Mouse (Mus musculus): ENCODE data around the gene Golph3.
"Not testable (repeated sequence)": the region's sequence is repeated elsewhere in the genome, so short reads cannot be mapped to it uniquely, and the experiment has no call there.

Gene Golph3

DNA sequence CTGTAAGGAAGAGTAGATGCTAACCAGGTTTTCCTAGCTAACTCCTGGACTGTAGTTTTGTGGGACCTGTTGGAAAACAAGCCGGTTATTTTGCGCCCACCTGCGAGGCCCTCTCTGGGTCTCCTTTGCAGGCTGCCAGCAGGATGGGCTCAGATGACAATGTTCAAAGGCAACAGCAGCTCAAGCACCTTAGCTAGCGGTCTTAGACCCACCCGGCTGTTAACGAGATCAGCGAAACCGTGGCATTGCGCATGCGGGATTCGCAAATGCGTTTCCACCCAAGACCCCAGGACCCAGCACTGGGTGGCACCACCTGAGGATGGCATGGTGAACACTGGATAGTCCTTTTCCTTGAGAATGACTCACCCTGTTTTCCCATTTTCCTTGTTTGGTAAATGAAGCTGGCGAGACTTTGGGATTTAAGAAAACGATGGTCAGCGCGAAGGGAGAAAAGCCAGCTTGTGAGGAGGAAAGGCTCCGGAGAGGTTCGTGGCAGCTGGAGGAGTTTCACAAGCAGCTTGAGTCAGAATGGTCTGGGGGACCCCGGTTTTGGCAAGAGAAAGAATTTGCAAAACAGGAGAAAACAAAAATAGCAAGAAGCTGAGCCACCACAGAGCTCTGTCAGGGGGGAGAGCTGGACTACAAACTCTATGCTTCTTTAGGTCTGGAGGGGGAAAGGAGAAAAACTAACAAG is 39.4 kb downstream of the Golph3 start:
- DNase-seq, result no peak

GRCm38 (mm10) chr15:12362001-12362700 is 40.9 kb downstream of the Golph3 start:
- DNase-seq, result no peak

GRCm38 (mm10) chr15:12362701-12363040 is 41.4 kb downstream of the Golph3 start:
- DNase-seq, result no peak

DNA sequence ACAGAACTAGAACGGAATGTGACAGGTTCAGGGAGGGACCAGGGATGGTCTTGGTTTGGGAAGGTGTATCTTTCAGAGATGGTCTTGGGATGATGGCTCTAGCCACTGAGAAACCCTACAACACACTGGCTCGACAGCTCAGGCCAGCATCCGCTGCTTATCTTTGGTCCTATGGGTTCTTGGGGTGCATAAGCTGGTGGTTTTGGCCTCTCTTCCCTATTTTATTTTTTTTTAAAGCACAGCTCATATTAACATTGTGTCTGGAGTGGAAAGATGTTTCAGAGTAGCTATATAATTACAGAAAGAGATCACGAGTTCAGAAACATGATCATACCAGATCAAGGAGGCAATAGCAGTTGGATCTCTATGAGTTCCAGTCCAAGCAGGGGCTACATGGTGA is 42.8 kb downstream of the Golph3 start:
- no peak for DNase-seq

GRCm38 (mm10) chr15:12365416-12366071 is 44.3 kb downstream of the Golph3 start:
- no peak for DNase-seq

DNA sequence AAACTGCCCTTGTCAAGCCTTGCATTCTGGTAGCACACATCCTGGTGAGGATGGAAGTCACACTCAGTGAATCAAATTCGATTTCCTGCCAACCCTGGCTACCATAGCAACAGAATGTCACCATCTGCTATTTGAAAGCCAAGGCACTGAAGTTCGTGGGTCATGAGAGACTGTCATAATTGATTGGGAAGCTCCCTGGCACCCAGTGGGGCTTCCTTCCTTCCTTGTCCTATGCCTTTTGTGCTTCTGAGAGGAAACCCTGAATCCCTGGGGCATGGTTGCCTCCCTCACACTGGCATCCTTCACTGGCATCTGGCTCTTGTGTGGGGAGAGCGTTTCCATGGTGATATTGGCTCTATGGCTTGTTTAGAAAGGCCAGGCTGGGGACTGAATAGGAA is 44.8 kb downstream of the Golph3 start:
- no peak for DNase-seq

GRCm38 (mm10) chr15:12366580-12367305 is 45.5 kb downstream of the Golph3 start:
- DNase-seq, result not testable (repeated sequence)

- peak in 1 of 2 experiments; percentile 25 for DNase-seq
These were observed 46.2 kb downstream of the Golph3 start for GRCm38 (mm10) chr15:12367306-12368080.

DNA sequence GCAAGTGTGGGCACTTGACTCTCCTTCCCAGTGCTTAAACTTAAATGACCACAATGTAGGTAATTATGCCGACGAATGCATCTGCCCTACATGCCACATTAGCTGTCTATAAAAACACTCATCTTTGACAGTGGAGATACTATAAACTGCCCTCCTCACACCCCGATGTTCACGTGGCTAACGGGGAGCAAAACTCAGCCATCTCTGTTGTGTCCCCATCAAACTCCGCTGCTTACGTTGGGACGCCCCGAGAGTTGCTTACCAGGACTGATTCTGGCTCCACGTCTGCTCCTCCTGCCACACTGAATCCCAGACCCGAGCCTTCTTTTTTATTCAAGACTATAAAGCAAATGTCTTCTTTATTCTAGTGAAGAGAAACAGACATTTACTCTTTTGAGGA is 47.1 kb downstream of the Golph3 start:
- no peak for DNase-seq

- no peak for DNase-seq
These were observed 47.6 kb downstream of the Golph3 start for GRCm38 (mm10) chr15:12368850-12369249.

- no peak for DNase-seq
These were observed 48.8 kb downstream of the Golph3 start for GRCm38 (mm10) chr15:12370096-12370495.

DNA sequence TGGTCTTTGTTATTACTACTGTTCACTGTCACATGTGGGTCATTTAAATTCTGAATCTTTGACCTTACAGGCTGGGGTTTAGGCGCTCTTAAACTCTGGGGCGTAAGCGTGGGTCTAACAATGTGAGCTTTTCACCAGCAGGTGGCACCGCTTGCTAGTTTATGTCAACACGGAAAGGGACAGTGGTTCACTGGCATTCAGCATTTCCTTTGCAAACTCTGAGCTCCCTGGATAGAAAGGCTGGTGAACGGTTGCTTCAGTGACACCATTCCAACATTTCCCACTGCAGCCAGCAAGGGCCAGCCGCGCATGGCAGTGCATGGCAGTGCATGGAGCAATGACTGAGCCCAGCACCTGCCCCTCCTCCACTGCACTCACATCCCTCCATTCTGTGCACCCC is 49.9 kb downstream of the Golph3 start:
- DNase-seq, result peak; percentile 58 to 79

GRCm38 (mm10) chr15:12373496-12373895 is 52.2 kb downstream of the Golph3 start:
- no peak for DNase-seq

- peak; percentile 55 to 68 for DNase-seq
These were observed 52.7 kb downstream of the Golph3 start for GRCm38 (mm10) chr15:12373918-12374317.

- DNase-seq, result no peak
These were observed 53.7 kb downstream of the Golph3 start for GRCm38 (mm10) chr15:12374916-12375315.

DNA sequence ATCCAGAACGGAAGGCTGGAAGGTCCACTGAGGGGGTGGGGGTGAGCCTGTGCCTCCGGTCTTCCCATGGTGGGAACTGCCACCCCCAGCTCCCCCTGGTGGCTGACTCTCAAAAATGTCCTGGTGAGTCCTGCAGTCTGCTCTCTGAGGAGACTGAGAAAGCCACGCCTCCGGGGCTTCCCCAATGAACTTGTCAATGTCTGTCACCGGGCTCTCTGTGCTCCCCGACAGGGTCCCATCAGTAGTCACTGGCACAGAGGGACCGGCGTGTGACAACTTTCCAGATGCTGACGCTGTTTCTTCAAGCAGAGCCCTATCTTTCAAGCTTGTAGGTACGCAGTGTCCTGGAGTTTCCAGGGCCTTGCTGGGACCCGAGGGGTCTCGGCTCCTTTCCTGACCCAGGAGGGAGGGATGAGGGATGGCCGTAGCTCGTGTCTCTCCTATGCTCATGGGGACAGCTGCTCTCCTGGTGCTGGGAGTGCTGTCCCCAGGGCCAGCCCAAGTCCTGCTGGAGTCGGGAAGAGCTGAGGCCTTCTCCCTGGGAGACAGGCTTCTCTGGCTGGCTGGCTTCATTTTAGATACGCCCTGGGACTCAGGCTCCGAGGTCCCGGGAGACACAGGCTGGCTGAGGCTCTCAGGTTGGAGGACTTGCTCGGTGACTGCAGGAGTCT is 54.5 kb downstream of the Golph3 start:
- peak; percentile 69 to 76 for DNase-seq

- DNase-seq, result no peak
These were observed 55.3 kb downstream of the Golph3 start for GRCm38 (mm10) chr15:12376491-12377069.

DNA sequence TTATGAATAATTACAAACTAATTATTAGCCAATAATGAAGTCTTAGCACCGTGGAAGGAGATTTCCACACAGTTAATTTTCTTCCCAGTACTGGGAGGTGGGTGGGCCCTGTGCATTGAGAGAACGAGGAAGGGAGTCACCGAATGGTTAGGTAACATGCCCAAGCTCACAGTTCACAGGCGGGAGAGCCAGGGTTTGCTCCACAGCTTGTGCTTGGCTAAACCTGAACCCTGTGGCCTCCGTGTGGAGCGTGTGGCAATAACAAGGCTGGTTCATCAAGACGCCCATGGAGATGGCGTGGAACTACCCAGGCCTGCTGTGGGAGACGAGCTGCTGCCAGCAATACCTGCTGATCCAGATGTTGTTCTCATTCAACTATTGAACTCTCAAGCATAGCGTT is 56.5 kb downstream of the Golph3 start:
- DNase-seq, result peak in 1 of 2 experiments; percentile 29

GRCm38 (mm10) chr15:12380057-12380456 is 58.8 kb downstream of the Golph3 start:
- DNase-seq, result no peak

GRCm38 (mm10) chr15:12380548-12380947 is 59.3 kb downstream of the Golph3 start:
- DNase-seq, result peak in 1 of 2 experiments; percentile 66

- DNase-seq, result no peak
These were observed 63.4 kb downstream of the Golph3 start for GRCm38 (mm10) chr15:12384679-12385078.
